Mouse (Mus musculus) adrenal gland, adult 2 months (tissue): ENCODE measurements around the gene Pycard. TPM values are rescaled to one million over a fixed set of nuclear protein-coding genes. Genes with fewer than 3 reads are reported as not detected.

Source experiments
- polyA plus RNA-seq: library from polyadenylated mRNA; depleted of rRNA; stranded (reverse); fragments of >200 nt; gene quantifications from 2 replicates; pipeline ENCODE4 v1.2.3, GENCODE M21; 2012; rRNA removed
- total RNA-seq, 2 experiments: library from RNA; stranded (reverse); gene quantifications; 2 replicates each; pipeline ENCODE4 v1.2.3; 2021

The Pycard gene
- total and polyA plus RNA-seq, 3 experiments: 2.3 to 4.4 (median 3.7) TPM

Other genes starting within 250 kb of the Pycard start
- 10 to 100 TPM in 1 of 2 experiments, 1 to 10 TPM in 1; 9.5 to 11.6 TPM for gene Fbxl19, start 249.3 kb downstream of the Pycard start, total RNA-seq
- gene Fbxl19, start 249.3 kb downstream of the Pycard start, polyA plus RNA-seq: 34.5 and 42.6 TPM in 2 replicates
- gene Orai3, start 224.1 kb downstream of the Pycard start, total RNA-seq: 10 to 100 TPM; 28.3 to 32.8 TPM
- 90.6 and 94.8 TPM in 2 replicates for gene Orai3, start 224.1 kb downstream of the Pycard start, polyA plus RNA-seq
- gene Setd1a, start 217.2 kb downstream of the Pycard start, total RNA-seq: 10 to 100 TPM; 36.0 to 42.6 TPM
- gene Setd1a, start 217.2 kb downstream of the Pycard start, polyA plus RNA-seq: 12.6 and 15.9 TPM in 2 replicates
- 1 to 10 TPM; 2.2 to 4.6 TPM for gene Gm49388, start 208.3 kb downstream of the Pycard start, total RNA-seq
- not detected in 2 replicates for gene Gm49388, start 208.3 kb downstream of the Pycard start, polyA plus RNA-seq
- gene Hsd3b7, start 193.3 kb downstream of the Pycard start, total RNA-seq: 10 to 100 TPM; 45.5 to 46.2 TPM
- 83.9 and 86.5 TPM in 2 replicates for gene Hsd3b7, start 193.3 kb downstream of the Pycard start, polyA plus RNA-seq
- 100 to 1,000 TPM in 1 of 2 experiments, 10 to 100 TPM in 1; 79.6 to 102 TPM for gene Stx4a, start 169.6 kb downstream of the Pycard start, total RNA-seq
- gene Stx4a, start 169.6 kb downstream of the Pycard start, polyA plus RNA-seq: 52.2 and 54.0 TPM in 2 replicates
- gene Stx1b, start 169.3 kb downstream of the Pycard start, total RNA-seq: 1 to 10 TPM; 5.0 to 6.9 TPM
- 8.5 and 11.4 TPM in 2 replicates for gene Stx1b, start 169.3 kb downstream of the Pycard start, polyA plus RNA-seq
- gene Zfp646, start 117.6 kb downstream of the Pycard start, total RNA-seq: 10 to 100 TPM; 28.9 to 33.1 TPM
- 14.1 and 15.9 TPM in 2 replicates for gene Zfp646, start 117.6 kb downstream of the Pycard start, polyA plus RNA-seq
- gene Zfp668, start 117.0 kb downstream of the Pycard start, total RNA-seq: 1 to 10 TPM; 7.2 to 9.7 TPM
- gene Zfp668, start 117.0 kb downstream of the Pycard start, polyA plus RNA-seq: 8.1 and 10.3 TPM in 2 replicates
- 1 to 10 TPM; 1.0 to 1.2 TPM for gene Prss53, start 102.9 kb downstream of the Pycard start, total RNA-seq
- gene Prss53, start 102.9 kb downstream of the Pycard start, polyA plus RNA-seq: 3.0 and 4.5 TPM in 2 replicates
- gene Gm21974, start 98.4 kb downstream of the Pycard start, total RNA-seq: not detected
- not detected in 2 replicates for gene Gm21974, start 98.4 kb downstream of the Pycard start, polyA plus RNA-seq
- 10 to 100 TPM; 62.7 to 85.5 TPM for gene Vkorc1, start 98.2 kb downstream of the Pycard start, total RNA-seq
- gene Vkorc1, start 98.2 kb downstream of the Pycard start, polyA plus RNA-seq: 152 and 201 TPM in 2 replicates
- gene Bckdk, start 89.8 kb downstream of the Pycard start, total RNA-seq: 100 to 1,000 TPM; 122 to 138 TPM
- 164 and 166 TPM in 2 replicates for gene Bckdk, start 89.8 kb downstream of the Pycard start, polyA plus RNA-seq
- gene Kat8, start 81.4 kb downstream of the Pycard start, total RNA-seq: 10 to 100 TPM; 24.6 to 27.1 TPM
- gene Kat8, start 81.4 kb downstream of the Pycard start, polyA plus RNA-seq: 10.6 and 10.9 TPM in 2 replicates
- gene Prss8, start 63.8 kb downstream of the Pycard start, total RNA-seq: under 1 TPM in 1 of 2 experiments, not detected in 1; 0.24 TPM
- gene Prss8, start 63.8 kb downstream of the Pycard start, polyA plus RNA-seq: 0.07 and 0.38 TPM in 2 replicates
- gene Prss36, start 47.1 kb downstream of the Pycard start, total RNA-seq: 1 to 10 TPM; 8.2 to 9.4 TPM
- gene Prss36, start 47.1 kb downstream of the Pycard start, polyA plus RNA-seq: 24.8 and 27.8 TPM in 2 replicates
- 100 to 1,000 TPM; 176 to 229 TPM for gene Fus, start 26.4 kb downstream of the Pycard start, total RNA-seq
- 139 and 145 TPM in 2 replicates for gene Fus, start 26.4 kb downstream of the Pycard start, polyA plus RNA-seq
- under 1 TPM in 1 of 2 experiments, not detected in 1; 0.17 TPM for gene Trim72, start 10.1 kb upstream of the Pycard start, total RNA-seq
- gene Trim72, start 10.1 kb upstream of the Pycard start, polyA plus RNA-seq: 0.16 and 0.29 TPM in 2 replicates
- gene Itgam, start 68.8 kb upstream of the Pycard start, total RNA-seq: 1 to 10 TPM; 5.5 to 9.1 TPM
- gene Itgam, start 68.8 kb upstream of the Pycard start, polyA plus RNA-seq: 2.0 and 2.2 TPM in 2 replicates
- gene Gm49368, start 68.8 kb upstream of the Pycard start, total RNA-seq: not detected
- not detected in 2 replicates for gene Gm49368, start 68.8 kb upstream of the Pycard start, polyA plus RNA-seq
- 1 to 10 TPM; 1.4 to 2.4 TPM for gene Itgax, start 135.7 kb upstream of the Pycard start, total RNA-seq
- gene Itgax, start 135.7 kb upstream of the Pycard start, polyA plus RNA-seq: 1.7 and 1.8 TPM in 2 replicates
- gene Itgad, start 160.5 kb upstream of the Pycard start, total RNA-seq: under 1 TPM in 1 of 2 experiments, not detected in 1; 0.07 TPM
- 0.04 and 0.07 TPM in 2 replicates for gene Itgad, start 160.5 kb upstream of the Pycard start, polyA plus RNA-seq
- gene Cox6a2, start 212.5 kb upstream of the Pycard start, total RNA-seq: 1 to 10 TPM in 1 of 2 experiments, not detected in 1; 8.0 TPM
- gene Cox6a2, start 212.5 kb upstream of the Pycard start, polyA plus RNA-seq: 1.7 and 2.9 TPM in 2 replicates
- 10 to 100 TPM; 18.6 to 20.1 TPM for gene Armc5, start 243.5 kb upstream of the Pycard start, total RNA-seq
- gene Armc5, start 243.5 kb upstream of the Pycard start, polyA plus RNA-seq: 64.3 and 68.0 TPM in 2 replicates
- gene 9130023H24Rik, start 244.2 kb upstream of the Pycard start, total RNA-seq: 1 to 10 TPM; 5.1 to 8.7 TPM
- 1.4 TPM in 2 replicates for gene 9130023H24Rik, start 244.2 kb upstream of the Pycard start, polyA plus RNA-seq